Mouse (Mus musculus): ENCODE measurements around the gene Hoxa11. TPM values are rescaled to one million over a fixed set of nuclear protein-coding genes. Genes with fewer than 3 reads are reported as not detected.

Gene Hoxa11
- polyA plus RNA-seq, 1 experiment from 2014 or later = not detected

- peaks cover 98% of the 10 kb centered on the region for H3K27me3 ChIP-seq (ENCODE audit: control insufficient read depth, insufficient read depth, low read length)
- no peaks in the 10 kb centered on the region for H3K9me3 ChIP-seq (ENCODE audit: control insufficient read depth, low read length)
- 10% methylated on average over 7 of the region's 7 CpGs for WGBS
- no peak overlapping the region for H3K4me2 ChIP-seq (replicated peaks)
- H3K4me1 ChIP-seq (replicated peaks; ENCODE audit: control insufficient read depth, insufficient read depth, low read length) = no peaks in the 10 kb centered on the region
- no peaks in the 10 kb centered on the region for H3K36me3 ChIP-seq (replicated peaks; ENCODE audit: control insufficient read depth, insufficient read depth)
- DNase-seq (ENCODE audit: low spot score) (no peak), ATAC-seq (ENCODE audit: low FRiP score) (no peak)
- no peak overlapping the region for H3K9ac ChIP-seq
- H3K4me3 ChIP-seq (replicated peaks; ENCODE audit: low read length) = no peak overlapping the region
- H3K27ac ChIP-seq = no peak overlapping the region
Observed at GRCm38 (mm10) chr6:52251177-52251879, 5.7 kb upstream of the Hoxa11 start.

- Histone ChIP-seq H3K4me3 (replicated peaks; ENCODE audit: low read length) (no peak overlapping the region), H3K4me1 (replicated peaks; ENCODE audit: control insufficient read depth, insufficient read depth, low read length) (no peaks in the 10 kb centered on the region), H3K27ac (no peak overlapping the region), H3K4me2 (replicated peaks) (no peak overlapping the region), H3K36me3 (replicated peaks; ENCODE audit: control insufficient read depth, insufficient read depth) (no peaks in the 10 kb centered on the region), H3K9ac (no peak overlapping the region), H3K27me3 (ENCODE audit: control insufficient read depth, insufficient read depth, low read length) (peaks cover 99% of the 10 kb centered on the region), H3K9me3 (ENCODE audit: control insufficient read depth, low read length) (no peaks in the 10 kb centered on the region)
- WGBS = 0% methylated on average over 4 of the region's 4 CpGs
- no peak for DNase-seq (ENCODE audit: low spot score)
- ATAC-seq (ENCODE audit: low FRiP score) = no peak
Observed at GRCm38 (mm10) chr6:52249826-52250225, 4.2 kb upstream of the Hoxa11 start.

- no peak overlapping the region for H3K4me3 ChIP-seq (replicated peaks; ENCODE audit: low read length)
- no peak overlapping the region for H3K27ac ChIP-seq
- DNase-seq (ENCODE audit: low spot score) (no peak), ATAC-seq (ENCODE audit: low FRiP score) (no peak)
- no peak overlapping the region for H3K4me2 ChIP-seq (replicated peaks)
- 0% methylated on average over 16 of the region's 16 CpGs for WGBS
- no peak overlapping the region for H3K9ac ChIP-seq
- no peaks in the 10 kb centered on the region for H3K4me1 ChIP-seq (replicated peaks; ENCODE audit: control insufficient read depth, insufficient read depth, low read length)
- no peaks in the 10 kb centered on the region for H3K9me3 ChIP-seq (ENCODE audit: control insufficient read depth, low read length)
- no peaks in the 10 kb centered on the region for H3K36me3 ChIP-seq (replicated peaks; ENCODE audit: control insufficient read depth, insufficient read depth)
- peaks cover 100% of the 10 kb centered on the region for H3K27me3 ChIP-seq (ENCODE audit: control insufficient read depth, insufficient read depth, low read length)
Observed at GRCm38 (mm10) chr6:52249415-52249738, 3.8 kb upstream of the Hoxa11 start.

- Histone ChIP-seq H3K4me2 (replicated peaks) (no peak overlapping the region), H3K4me3 (replicated peaks; ENCODE audit: low read length) (no peak overlapping the region), H3K27ac (no peak overlapping the region), H3K9me3 (ENCODE audit: control insufficient read depth, low read length) (no peaks in the 10 kb centered on the region), H3K4me1 (replicated peaks; ENCODE audit: control insufficient read depth, insufficient read depth, low read length) (no peaks in the 10 kb centered on the region), H3K27me3 (ENCODE audit: control insufficient read depth, insufficient read depth, low read length) (peaks cover 100% of the 10 kb centered on the region), H3K9ac (no peak overlapping the region), H3K36me3 (replicated peaks; ENCODE audit: control insufficient read depth, insufficient read depth) (no peaks in the 10 kb centered on the region)
- DNase-seq (ENCODE audit: low spot score) (no peak), ATAC-seq (ENCODE audit: low FRiP score) (no peak)
- 1% methylated on average over 27 of the region's 27 CpGs for WGBS
Observed at GRCm38 (mm10) chr6:52248638-52249414, 3.2 kb upstream of the Hoxa11 start.

GRCm38 (mm10) chr6:52247766-52248637 is 2.4 kb upstream of the Hoxa11 start:
- no peak overlapping the region for H3K4me3 ChIP-seq (replicated peaks; ENCODE audit: low read length)
- no peak overlapping the region for H3K9ac ChIP-seq
- H3K27me3 ChIP-seq (ENCODE audit: control insufficient read depth, insufficient read depth, low read length) = peaks cover 100% of the 10 kb centered on the region
- 1% methylated on average over 23 of the region's 23 CpGs for WGBS
- H3K36me3 ChIP-seq (replicated peaks; ENCODE audit: control insufficient read depth, insufficient read depth) = no peaks in the 10 kb centered on the region
- DNase-seq (ENCODE audit: low spot score) (no peak), ATAC-seq (ENCODE audit: low FRiP score) (no peak)
- no peaks in the 10 kb centered on the region for H3K9me3 ChIP-seq (ENCODE audit: control insufficient read depth, low read length)
- H3K4me2 ChIP-seq (replicated peaks) = no peak overlapping the region
- no peaks in the 10 kb centered on the region for H3K4me1 ChIP-seq (replicated peaks; ENCODE audit: control insufficient read depth, insufficient read depth, low read length)
- H3K27ac ChIP-seq = no peak overlapping the region

DNA sequence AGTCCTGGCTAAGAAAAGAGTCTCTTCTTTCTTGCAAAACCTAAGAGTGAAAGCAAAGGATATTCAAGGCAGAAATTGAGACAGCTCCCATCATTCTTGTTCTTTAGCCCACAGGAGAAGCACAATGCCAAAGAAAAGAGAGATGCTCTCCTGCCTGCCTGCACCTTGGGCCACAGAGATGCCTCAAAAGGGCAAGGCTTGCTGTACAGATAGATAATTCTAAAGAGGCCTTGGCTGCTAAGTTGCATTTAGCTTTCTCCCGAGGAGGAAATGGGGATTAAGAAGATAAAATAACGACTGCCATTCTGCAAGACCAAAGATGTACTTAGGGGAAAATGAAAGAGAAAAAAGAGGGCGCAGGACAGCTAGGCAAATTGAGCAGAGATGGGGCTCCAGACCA is 1.3 kb upstream of the Hoxa11 start:
- Histone ChIP-seq H3K9me3 (ENCODE audit: control insufficient read depth, low read length) (no peaks in the 10 kb centered on the region), H3K27ac (no peak overlapping the region), H3K9ac (no peak overlapping the region), H3K4me3 (replicated peaks; ENCODE audit: low read length) (no peak overlapping the region), H3K4me1 (replicated peaks; ENCODE audit: control insufficient read depth, insufficient read depth, low read length) (no peaks in the 10 kb centered on the region), H3K4me2 (replicated peaks) (no peak overlapping the region), H3K27me3 (ENCODE audit: control insufficient read depth, insufficient read depth, low read length) (peaks cover 100% of the 10 kb centered on the region), H3K36me3 (replicated peaks; ENCODE audit: control insufficient read depth, insufficient read depth) (no peaks in the 10 kb centered on the region)
- ATAC-seq (ENCODE audit: low FRiP score) = no peak
- WGBS = 7% methylated on average over 3 of the region's 3 CpGs
- no peak for DNase-seq (ENCODE audit: low spot score)

GRCm38 (mm10) chr6:52246403-52246803 is 793 bp upstream of the Hoxa11 start:
- Histone ChIP-seq H3K27me3 (ENCODE audit: control insufficient read depth, insufficient read depth, low read length) (peaks cover 100% of the 10 kb centered on the region), H3K27ac (no peak overlapping the region), H3K4me1 (replicated peaks; ENCODE audit: control insufficient read depth, insufficient read depth, low read length) (no peaks in the 10 kb centered on the region), H3K4me2 (replicated peaks) (no peak overlapping the region), H3K9me3 (ENCODE audit: control insufficient read depth, low read length) (no peaks in the 10 kb centered on the region), H3K9ac (no peak overlapping the region), H3K4me3 (replicated peaks; ENCODE audit: low read length) (no peak overlapping the region), H3K36me3 (replicated peaks; ENCODE audit: control insufficient read depth, insufficient read depth) (no peaks in the 10 kb centered on the region)
- WGBS = under 1% methylated on average over 26 of the region's 26 CpGs
- no peak for ATAC-seq (ENCODE audit: low FRiP score)
- DNase-seq (ENCODE audit: low spot score) = no peak

DNA sequence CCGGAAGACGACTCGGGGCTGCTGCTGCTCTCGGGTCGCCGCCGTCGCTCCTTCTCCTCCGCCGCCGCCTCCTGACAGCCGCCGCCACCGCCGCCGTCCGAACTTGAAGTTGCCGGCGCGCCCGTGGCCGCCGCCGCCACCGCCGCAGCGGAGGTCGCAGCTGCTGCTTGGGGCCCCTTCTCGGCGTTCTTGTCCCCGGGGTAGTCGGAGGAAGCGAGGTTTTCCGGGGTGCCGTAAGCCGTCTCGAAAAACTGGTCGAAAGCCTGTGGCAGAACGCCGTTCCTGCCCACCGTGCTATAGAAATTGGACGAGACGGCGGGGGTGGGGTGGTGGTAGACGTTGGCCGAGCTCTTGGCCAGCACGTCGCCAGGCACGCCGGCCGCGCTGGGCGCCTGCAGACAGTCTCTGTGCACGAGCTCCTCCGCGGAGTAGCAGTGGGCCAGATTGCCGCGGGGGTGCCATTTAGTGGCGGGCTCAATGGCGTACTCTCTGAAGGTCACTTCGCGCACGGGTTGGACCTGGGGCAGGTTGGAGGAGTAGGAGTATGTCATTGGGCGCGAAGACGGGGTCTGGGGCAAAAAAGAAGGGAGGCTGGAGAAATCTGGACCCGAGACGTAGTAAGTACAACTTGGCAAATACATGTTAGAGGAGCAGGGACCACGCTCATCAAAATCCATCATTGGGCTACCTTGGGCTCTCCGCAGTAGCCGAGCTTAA is 412 bp downstream of the Hoxa11 start:
- peaks cover 100% of the 10 kb centered on the region for H3K27me3 ChIP-seq (ENCODE audit: control insufficient read depth, insufficient read depth, low read length)
- under 1% methylated on average over 69 of the region's 71 CpGs for WGBS
- H3K4me1 ChIP-seq (replicated peaks; ENCODE audit: control insufficient read depth, insufficient read depth, low read length) = no peaks in the 10 kb centered on the region
- no peaks in the 10 kb centered on the region for H3K36me3 ChIP-seq (replicated peaks; ENCODE audit: control insufficient read depth, insufficient read depth)
- DNase-seq (ENCODE audit: low spot score) = no peak
- H3K4me3 ChIP-seq (replicated peaks; ENCODE audit: low read length) = no peak overlapping the region
- no peak for ATAC-seq (ENCODE audit: low FRiP score)
- H3K4me2 ChIP-seq (replicated peaks) = no peak overlapping the region
- H3K9ac ChIP-seq = no peak overlapping the region
- no peaks in the 10 kb centered on the region for H3K9me3 ChIP-seq (ENCODE audit: control insufficient read depth, low read length)
- no peak overlapping the region for H3K27ac ChIP-seq

Measured in hindbrain, embryonic 14.5 days (tissue).